Mouse (Mus musculus) kidney, adult 2 months (tissue): ENCODE results near the gene Hesx1. TPM values are rescaled to one million over a fixed set of nuclear protein-coding genes. Genes with fewer than 3 reads are reported as not detected.

ENCODE experiments used
- DNase-seq: peaks from one replicate; pipeline ENCODE4 v3.0.0; 2021
- H3K27ac ChIP-seq: fragments of 200-500 bp; 2 replicates; pipeline ENCODE4 v1.5.1; 2012; ENCODE audit warnings: low read depth, low read length, control low read depth, inconsistent platforms; ENCODE audit not compliant: insufficient read depth
- H3K27me3 ChIP-seq: fragments of 200-500 bp; replicated peaks from 2 replicates; pipeline ENCODE4 v1.6.1; 2012; ENCODE audit warnings: mild to moderate bottlenecking, moderate library complexity, low read length, inconsistent platforms; ENCODE audit not compliant: control insufficient read depth, insufficient read depth
- H3K36me3 ChIP-seq: fragments of 200-500 bp; 2 replicates; pipeline ENCODE4 v1.6.1; 2012; ENCODE audit warnings: mild to moderate bottlenecking, moderate library complexity, low read length, inconsistent platforms; ENCODE audit not compliant: control insufficient read depth, insufficient read depth
- H3K4me1 ChIP-seq: fragments of 200-500 bp; 2 replicates; pipeline ENCODE4 v1.6.1; 2011; ENCODE audit warnings: low read length; ENCODE audit not compliant: control insufficient read depth, insufficient read depth
- H3K4me3 ChIP-seq: fragments of 200-500 bp; 2 replicates; pipeline ENCODE4 v1.5.1; 2011; ENCODE audit warnings: mild to moderate bottlenecking, low read depth, low read length, control low read depth; ENCODE audit not compliant: insufficient read depth
- CTCF ChIP-seq: fragments of 200-500 bp; conservative IDR thresholded peaks from 2 replicates; pipeline ENCODE4 v1.5.1; 2011; ENCODE audit warnings: low read depth, mild to moderate bottlenecking, control low read depth, low read length, moderate library complexity, mixed read lengths; ENCODE audit not compliant: insufficient read depth, insufficient read length
- POLR2A ChIP-seq: fragments of 200-500 bp; IDR thresholded peaks from one replicate; pipeline ENCODE4 v1.6.1; 2011; ENCODE audit warnings: low read depth, low read length, control low read depth
- WGBS: fragments of 180-500 bp; shearing (Covaris S2); methylation state at CpG from one replicate; pipeline ENCODE4 v1.1.7; 2018; 5-methylcytosine and 5-hydroxymethylcytosine counted together
- polyA plus RNA-seq: library from polyadenylated mRNA; depleted of rRNA; stranded (reverse); fragments of >200 nt; gene quantifications from 2 replicates; pipeline ENCODE4 v1.2.3, GENCODE M21; 2012

Gene Hesx1
- polyA plus RNA-seq, 1 experiment, result 0.19 TPM

GRCm38 (mm10) chr14:27011561-27011960, 17.3 kb downstream of the Hesx1 start:
- no peak for DNase-seq
- H3K36me3 ChIP-seq, result no peaks in the 10 kb centered on the region
- 77% methylated on average over 5 of the region's 5 CpGs for WGBS
- H3K27ac ChIP-seq, result no peak overlapping the region
- no peaks in the 10 kb centered on the region for H3K27me3 ChIP-seq
- peaks cover 4% of the 10 kb centered on the region; the same call in 1 of the 2 replicates for H3K4me1 ChIP-seq
- no peak for TF ChIP-seq CTCF
- no peak for TF ChIP-seq POLR2A
- no peak overlapping the region for H3K4me3 ChIP-seq

DNA sequence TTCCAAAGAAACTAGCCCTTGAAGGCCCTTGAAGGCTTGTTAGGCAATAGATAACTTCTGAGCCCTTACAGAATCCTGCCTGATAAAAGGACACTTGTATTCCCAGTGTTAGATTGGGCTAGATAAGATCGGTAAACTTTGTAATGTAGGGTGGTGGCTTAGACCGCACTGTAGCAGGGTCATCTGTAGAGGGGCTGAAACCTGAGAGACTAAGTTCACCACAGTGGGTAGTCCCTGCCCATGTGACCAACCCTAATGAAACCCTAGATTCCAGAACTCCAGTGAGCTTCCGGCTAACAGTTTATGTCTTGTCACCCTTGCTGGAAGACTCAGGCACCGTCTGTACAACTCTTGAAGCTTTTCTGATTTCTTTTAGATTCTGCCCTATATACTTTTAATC, 19.4 kb downstream of the Hesx1 start:
- TF ChIP-seq POLR2A (no peak), CTCF (no peak)
- no peak for DNase-seq
- H3K27me3 ChIP-seq, result no peaks in the 10 kb centered on the region
- no peak overlapping the region for H3K27ac ChIP-seq
- peaks cover 4% of the 10 kb centered on the region; the same call in 1 of the 2 replicates for H3K4me1 ChIP-seq
- H3K4me3 ChIP-seq, result no peak overlapping the region
- no peaks in the 10 kb centered on the region for H3K36me3 ChIP-seq
- 50% methylated on average over 4 of the region's 4 CpGs for WGBS

- Histone ChIP-seq H3K36me3 (no peaks in the 10 kb centered on the region), H3K4me1 (peaks cover 4% of the 10 kb centered on the region; the same call in 1 of the 2 replicates), H3K4me3 (no peak overlapping the region), H3K27me3 (no peaks in the 10 kb centered on the region), H3K27ac (no peak overlapping the region)
- WGBS, result 93% methylated on average over 2 of the region's 2 CpGs
- DNase-seq, result no peak
- no peak for TF ChIP-seq CTCF
- TF ChIP-seq POLR2A, result no peak
These were observed 23.7 kb downstream of the Hesx1 start for GRCm38 (mm10) chr14:27017936-27018335.

DNA sequence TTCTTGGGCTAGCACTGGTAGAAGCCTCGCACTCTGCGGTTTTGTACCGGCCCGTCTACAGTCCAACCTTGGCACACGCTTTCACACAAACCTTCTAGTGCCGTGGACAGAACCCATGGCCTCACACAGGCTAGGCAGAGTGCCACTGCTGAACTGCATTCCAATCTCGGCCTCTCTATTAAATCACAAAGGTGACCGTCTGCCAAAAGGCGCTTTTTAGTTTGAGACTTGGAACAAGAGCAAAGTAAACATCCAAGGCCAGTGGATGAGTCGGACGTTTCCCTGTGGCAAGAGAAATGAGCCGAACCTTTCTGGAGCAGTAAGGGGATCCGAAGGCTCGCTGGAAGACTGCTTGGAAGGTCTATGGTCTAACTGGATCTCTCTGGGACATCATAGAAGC, 25.6 kb downstream of the Hesx1 start:
- Histone ChIP-seq H3K27me3 (no peaks in the 10 kb centered on the region), H3K4me3 (no peak overlapping the region), H3K27ac (no peak overlapping the region), H3K4me1 (no peaks in the 10 kb centered on the region), H3K36me3 (no peaks in the 10 kb centered on the region)
- 51% methylated on average over 14 of the region's 14 CpGs for WGBS
- peak; percentile 68 for DNase-seq
- TF ChIP-seq POLR2A, result no peak
- TF ChIP-seq CTCF, result no peak

DNA sequence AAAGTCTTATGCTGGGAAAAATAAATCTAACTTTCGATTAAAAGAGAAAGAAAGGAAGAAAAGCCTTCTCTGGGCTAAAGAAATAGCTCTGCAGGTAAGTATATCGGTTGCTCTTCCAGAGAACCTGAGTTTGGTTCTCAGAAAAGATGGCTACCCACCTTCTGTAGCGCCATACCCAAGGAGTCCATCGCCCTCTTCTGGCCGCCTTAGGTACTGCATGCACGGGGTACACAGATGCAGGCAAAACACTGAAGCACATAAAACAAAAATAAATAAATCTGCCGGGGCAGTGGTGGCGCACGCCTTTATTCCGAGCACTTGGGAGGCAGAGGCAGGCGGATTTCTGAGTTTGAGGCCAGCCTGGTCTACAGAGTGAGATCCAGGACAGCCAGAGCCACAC, 28.7 kb downstream of the Hesx1 start:
- Histone ChIP-seq H3K27ac (no peak overlapping the region), H3K27me3 (no peaks in the 10 kb centered on the region), H3K4me1 (no peaks in the 10 kb centered on the region), H3K36me3 (no peaks in the 10 kb centered on the region), H3K4me3 (no peak overlapping the region)
- WGBS, result 37% methylated on average over 11 of the region's 11 CpGs
- TF ChIP-seq POLR2A (no peak), CTCF (peak; percentile 87)
- peak; percentile 75 for DNase-seq

GRCm38 (mm10) chr14:27024664-27025063, 30.4 kb downstream of the Hesx1 start:
- no peak for DNase-seq
- no peaks in the 10 kb centered on the region for H3K27me3 ChIP-seq
- no peak overlapping the region for H3K27ac ChIP-seq
- WGBS, result 76% methylated on average over 4 of the region's 4 CpGs
- H3K36me3 ChIP-seq, result no peaks in the 10 kb centered on the region
- TF ChIP-seq POLR2A, result no peak
- TF ChIP-seq CTCF, result no peak
- no peaks in the 10 kb centered on the region for H3K4me1 ChIP-seq
- H3K4me3 ChIP-seq, result no peak overlapping the region

DNA sequence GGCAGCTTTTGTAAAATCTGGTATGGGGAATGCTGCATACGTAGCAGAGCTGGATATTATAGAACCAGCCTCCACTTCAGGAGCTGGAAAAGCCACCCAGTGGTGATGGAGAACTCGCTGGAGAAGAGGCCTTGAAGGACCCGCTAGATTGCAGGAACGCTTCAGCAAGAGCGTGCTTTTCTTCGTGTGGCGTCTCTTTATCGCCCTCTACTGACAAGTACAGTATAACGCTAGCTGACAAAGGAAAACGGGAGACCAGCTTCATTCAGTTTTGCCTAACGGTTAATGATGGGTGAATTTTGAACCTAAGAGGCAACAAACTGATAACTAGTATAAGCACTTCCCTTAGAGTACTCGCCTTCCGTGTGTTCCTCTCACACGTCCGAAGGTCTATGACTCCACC, 35.6 kb downstream of the Hesx1 start:
- peak; percentile 81 for TF ChIP-seq CTCF
- no peak for TF ChIP-seq POLR2A
- DNase-seq, result peak; percentile 74
- no peaks in the 10 kb centered on the region for H3K36me3 ChIP-seq

More for the DNA sequence above, 35.6 kb downstream of the Hesx1 start:
- Histone ChIP-seq H3K27ac (no peak overlapping the region), H3K27me3 (no peaks in the 10 kb centered on the region), H3K4me3 (no peak overlapping the region), H3K4me1 (no peaks in the 10 kb centered on the region)
- WGBS, result 2% methylated on average over 15 of the region's 15 CpGs
